Mouse (Mus musculus): ENCODE data around the gene Mtf1.

Mtf1 gene

GRCm38 (mm10) chr4:124858370-124858769 lies 56.5 kb downstream of the Mtf1 start:
- DNase-seq: no peak

GRCm38 (mm10) chr4:124860446-124860845 lies 58.5 kb downstream of the Mtf1 start:
- DNase-seq: no peak

- no peak for DNase-seq
Measured at GRCm38 (mm10) chr4:124861283-124862188, 59.6 kb downstream of the Mtf1 start, which contains the start of gene Maneal. Maneal (minus strand) TSS chr4:124862171.

- DNase-seq: no peak
Measured at GRCm38 (mm10) chr4:124872719-124873118, 70.8 kb downstream of the Mtf1 start.

- DNase-seq: no peak
Measured at GRCm38 (mm10) chr4:124880599-124880998, 78.7 kb downstream of the Mtf1 start, which contains the start of gene Epha10. Epha10 (plus strand) TSS chr4:124880899.

GRCm38 (mm10) chr4:124881341-124881908 lies 79.5 kb downstream of the Mtf1 start:
- no peak for DNase-seq

- DNase-seq: no peak
Measured at GRCm38 (mm10) chr4:124882151-124882729, 80.3 kb downstream of the Mtf1 start.

- no peak for DNase-seq
Measured at GRCm38 (mm10) chr4:124888702-124889101, 86.8 kb downstream of the Mtf1 start.

GRCm38 (mm10) chr4:124889935-124890334 lies 88.0 kb downstream of the Mtf1 start:
- no peak for DNase-seq

- DNase-seq: no peak
Measured at GRCm38 (mm10) chr4:124890831-124891230, 88.9 kb downstream of the Mtf1 start.

- no peak for DNase-seq
Measured at GRCm38 (mm10) chr4:124893769-124894168, 91.9 kb downstream of the Mtf1 start.

GRCm38 (mm10) chr4:124894508-124895428 lies 92.9 kb downstream of the Mtf1 start:
- no peak for DNase-seq

GRCm38 (mm10) chr4:124898428-124898827 lies 96.5 kb downstream of the Mtf1 start:
- no peak for DNase-seq

Data from thymus, adult 18-20 months (tissue).